Mouse (Mus musculus): Measurements from ENCODE around the gene Ccna2. TPM values are rescaled to one million over a fixed set of nuclear protein-coding genes. Genes with fewer than 3 reads are reported as not detected.

The Ccna2 gene
- polyA plus RNA-seq (2012; rRNA removed) (106 and 112 TPM in 2 replicates), polyA plus RNA-seq (2014; fragmentation: Nextera tagmentation; extraction: Ambion mirVana) (156 and 170 TPM in 2 replicates)

DNA sequence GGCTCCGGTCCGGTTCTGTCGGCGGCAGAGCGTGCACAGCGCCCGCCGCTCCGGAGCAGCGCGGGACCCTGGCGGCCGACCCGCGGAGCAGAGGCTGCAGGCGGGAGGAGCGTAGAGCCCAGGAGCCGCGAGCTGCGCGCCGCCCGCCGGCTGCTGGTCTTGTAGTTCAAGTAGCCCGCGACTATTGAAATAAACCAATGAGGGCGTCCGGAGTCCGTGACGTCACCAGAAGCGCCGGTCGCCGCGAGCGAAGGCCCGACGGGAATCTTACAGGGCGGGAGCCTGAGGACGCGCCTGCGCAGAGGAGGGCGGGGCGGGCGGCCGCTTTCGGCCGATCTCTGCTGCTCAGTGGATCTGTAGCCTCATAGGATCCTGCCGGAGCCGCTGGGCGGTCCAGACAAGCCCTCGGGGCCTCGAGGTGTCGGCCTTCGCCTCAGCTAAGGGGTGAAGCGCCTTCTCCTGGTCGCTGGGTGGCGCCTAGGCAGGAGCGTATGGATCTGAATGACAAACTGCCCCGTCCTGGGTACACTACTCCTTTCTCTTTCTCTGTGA is at the start of gene Ccna2:
Gene Ccna2, minus strand, starts transcription at position 324 of the 552 bp plus-strand sequence.
- ATAC-seq (ENCODE audit: low FRiP score, low read depth) (peak; percentile 99), DNase-seq (ENCODE audit: low spot score) (peak; percentile 98)
- Histone ChIP-seq H3K4me3 (replicated peaks; ENCODE audit: low read length) (peak within 1 kb of the TSS; percentile 88), H3K27ac (replicated peaks; ENCODE audit: low read depth, low read length) (peak within 1 kb of the TSS; percentile 81), H3K9me3 (ENCODE audit: control insufficient read depth, low read length) (no peaks in the 10 kb centered on the region), H3K9ac (ENCODE audit: low read depth, low read length, severe bottlenecking) (peak within 1 kb of the TSS; percentile 80), H3K4me2 (replicated peaks; ENCODE audit: low read depth, low read length, severe bottlenecking) (peak within 1 kb of the TSS; percentile 92), H3K36me3 (ENCODE audit: control insufficient read depth, insufficient read depth, low read length) (peaks cover 30% of the 10 kb centered on the region), H3K4me1 (ENCODE audit: control insufficient read depth, insufficient read depth, low read length) (peaks cover 12% of the 10 kb centered on the region), H3K27me3 (ENCODE audit: control insufficient read depth, insufficient read depth, low read length) (no peaks in the 10 kb centered on the region)
- under 1% methylated on average over 50 of the region's 60 CpGs for WGBS
- TF ChIP-seq POLR2A (IDR thresholded peaks at IDR 0.05; ENCODE audit: borderline replicate concordance, extremely low read depth, insufficient read depth, insufficient read length) = peak; percentile 58; the same call in 1 of the 2 replicates

DNA sequence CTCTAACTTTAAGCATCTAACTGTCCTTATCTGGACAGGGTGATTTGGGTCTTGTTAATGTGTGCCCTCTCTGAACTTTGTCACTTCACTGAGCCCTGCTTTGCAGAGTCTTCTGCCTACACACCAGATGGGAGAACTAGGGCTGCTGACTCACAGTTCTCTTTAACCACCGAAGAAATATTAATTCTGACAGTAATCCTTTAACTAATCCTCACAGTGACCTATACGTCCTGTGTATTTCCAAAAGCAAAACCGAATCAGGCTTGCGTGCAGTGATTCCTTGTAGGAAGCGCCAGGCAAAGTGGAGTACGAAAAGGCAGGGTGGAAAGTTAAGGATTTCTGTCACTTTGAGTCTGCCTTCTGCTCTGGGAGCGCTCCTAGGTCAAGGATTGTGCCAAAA is 46.2 kb upstream of the Ccna2 start:
- Histone ChIP-seq H3K27me3 (ENCODE audit: control insufficient read depth, insufficient read depth, low read length) (no peaks in the 10 kb centered on the region), H3K36me3 (ENCODE audit: control insufficient read depth, insufficient read depth, low read length) (no peaks in the 10 kb centered on the region), H3K4me1 (ENCODE audit: control insufficient read depth, insufficient read depth, low read length) (no peaks in the 10 kb centered on the region), H3K9me3 (ENCODE audit: control insufficient read depth, low read length) (no peaks in the 10 kb centered on the region), H3K9ac (ENCODE audit: low read depth, low read length, severe bottlenecking) (no peak overlapping the region), H3K4me3 (replicated peaks; ENCODE audit: low read length) (no peak overlapping the region), H3K27ac (replicated peaks; ENCODE audit: low read depth, low read length) (no peak overlapping the region), H3K4me2 (replicated peaks; ENCODE audit: low read depth, low read length, severe bottlenecking) (no peak overlapping the region)
- TF ChIP-seq POLR2A (IDR thresholded peaks at IDR 0.05; ENCODE audit: borderline replicate concordance, extremely low read depth, insufficient read depth, insufficient read length) = no peak
- 71% methylated on average over 7 of the region's 7 CpGs for WGBS
- ATAC-seq (ENCODE audit: low FRiP score, low read depth) (no peak), DNase-seq (ENCODE audit: low spot score) (no peak)

DNA sequence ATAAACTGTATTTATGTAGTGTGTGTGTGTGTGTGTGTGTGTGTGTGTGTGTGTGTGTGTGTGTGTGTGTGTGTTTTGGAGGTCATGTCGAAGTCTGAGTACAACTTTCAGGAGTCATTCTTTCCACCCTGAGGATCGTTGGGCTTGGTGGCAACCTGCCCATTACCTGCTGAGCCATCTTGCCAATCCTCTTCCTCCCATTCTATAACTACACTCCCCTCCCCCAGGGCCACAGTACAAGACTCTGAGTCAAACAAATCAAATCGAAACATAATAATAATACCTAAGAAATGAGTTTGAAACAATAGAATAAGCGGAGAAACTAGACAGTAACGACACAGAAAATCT is 41.9 kb upstream of the Ccna2 start:
- peak overlapping the region; percentile 55; the same call in 1 of the 2 replicates for H3K4me2 ChIP-seq (replicated peaks; ENCODE audit: low read depth, low read length, severe bottlenecking)

DNA sequence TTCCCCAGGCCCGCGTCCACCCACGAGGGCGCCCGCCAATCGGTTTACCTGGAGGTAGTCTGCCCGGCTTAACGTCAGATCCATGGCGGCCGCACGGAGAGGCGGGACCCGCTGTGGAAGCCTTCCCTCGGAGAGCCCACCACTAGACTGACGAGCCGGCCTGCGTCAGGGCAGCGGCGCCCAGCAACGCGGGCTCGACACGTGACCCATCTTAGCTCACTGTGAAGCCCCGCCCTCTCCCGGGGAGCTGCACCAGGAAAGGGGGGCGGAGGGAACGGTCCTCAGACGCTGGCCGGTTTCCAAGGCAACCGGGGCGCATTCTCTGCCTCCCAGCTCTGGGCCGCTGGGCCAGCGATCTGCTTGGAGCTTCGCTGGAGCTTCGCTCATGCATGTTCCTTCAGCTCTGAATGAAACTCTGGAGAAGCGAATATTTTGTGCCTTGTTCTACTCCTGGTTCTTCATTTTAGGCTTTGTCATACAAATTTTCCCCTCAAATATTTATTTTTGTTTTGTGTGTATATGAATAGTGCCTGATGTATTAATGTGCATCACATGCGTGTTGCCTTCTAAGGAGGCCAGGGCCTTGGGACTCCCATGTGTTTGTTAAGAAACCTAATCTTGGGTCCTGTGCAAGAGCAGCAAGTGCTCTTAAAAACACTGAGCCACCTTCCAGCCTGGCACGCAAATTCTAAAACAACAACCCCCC is 41.4 kb upstream of the Ccna2 start, which contains the start of gene Bbs7:
Gene Bbs7, minus strand, starts transcription at position 276 of the 706 bp plus-strand sequence.
- 0 out of 2 replicates have a peak, but pooled peaks cover 2% of the 10 kb centered on the region for H3K4me1 ChIP-seq (ENCODE audit: control insufficient read depth, insufficient read depth, low read length)
- H3K4me2 ChIP-seq (replicated peaks; ENCODE audit: low read depth, low read length, severe bottlenecking) = peak within 1 kb of the TSS; percentile 55
- H3K27me3 ChIP-seq (ENCODE audit: control insufficient read depth, insufficient read depth, low read length) = no peaks in the 10 kb centered on the region
- peak; percentile 97 for DNase-seq (ENCODE audit: low spot score)
- peak within 1 kb of the TSS; percentile 74 for H3K4me3 ChIP-seq (replicated peaks; ENCODE audit: low read length)
- 3% methylated on average over 37 of the region's 38 CpGs for WGBS
- no peak within 1 kb of the TSS for H3K27ac ChIP-seq (replicated peaks; ENCODE audit: low read depth, low read length)
- no peaks in the 10 kb centered on the region for H3K36me3 ChIP-seq (ENCODE audit: control insufficient read depth, insufficient read depth, low read length)
- H3K9ac ChIP-seq (ENCODE audit: low read depth, low read length, severe bottlenecking) = peak within 1 kb of the TSS; percentile 78
- TF ChIP-seq POLR2A (IDR thresholded peaks at IDR 0.05; ENCODE audit: borderline replicate concordance, extremely low read depth, insufficient read depth, insufficient read length) = 0 out of 2 replicates have a peak, but pooled peaks have one; percentile 42
- H3K9me3 ChIP-seq (ENCODE audit: control insufficient read depth, low read length) = no peaks in the 10 kb centered on the region
- peak; percentile 99 for ATAC-seq (ENCODE audit: low FRiP score, low read depth)

More for the DNA sequence above, 41.9 kb upstream of the Ccna2 start:
- H3K4me3 ChIP-seq (replicated peaks; ENCODE audit: low read length) = peak overlapping the region; percentile 74; the same call in 1 of the 2 replicates
- H3K9ac ChIP-seq (ENCODE audit: low read depth, low read length, severe bottlenecking) = no peak overlapping the region
- H3K27ac ChIP-seq (replicated peaks; ENCODE audit: low read depth, low read length) = no peak overlapping the region
- H3K36me3 ChIP-seq (ENCODE audit: control insufficient read depth, insufficient read depth, low read length) = no peaks in the 10 kb centered on the region
- 66% methylated on average over 5 of the region's 5 CpGs for WGBS
- DNase-seq (ENCODE audit: low spot score) = no peak
- 0 out of 2 replicates have a peak, but pooled peaks cover 2% of the 10 kb centered on the region for H3K4me1 ChIP-seq (ENCODE audit: control insufficient read depth, insufficient read depth, low read length)
- TF ChIP-seq POLR2A (IDR thresholded peaks at IDR 0.05; ENCODE audit: borderline replicate concordance, extremely low read depth, insufficient read depth, insufficient read length) = no peak
- no peak for ATAC-seq (ENCODE audit: low FRiP score, low read depth)
- no peaks in the 10 kb centered on the region for H3K9me3 ChIP-seq (ENCODE audit: control insufficient read depth, low read length)
- H3K27me3 ChIP-seq (ENCODE audit: control insufficient read depth, insufficient read depth, low read length) = no peaks in the 10 kb centered on the region

DNA sequence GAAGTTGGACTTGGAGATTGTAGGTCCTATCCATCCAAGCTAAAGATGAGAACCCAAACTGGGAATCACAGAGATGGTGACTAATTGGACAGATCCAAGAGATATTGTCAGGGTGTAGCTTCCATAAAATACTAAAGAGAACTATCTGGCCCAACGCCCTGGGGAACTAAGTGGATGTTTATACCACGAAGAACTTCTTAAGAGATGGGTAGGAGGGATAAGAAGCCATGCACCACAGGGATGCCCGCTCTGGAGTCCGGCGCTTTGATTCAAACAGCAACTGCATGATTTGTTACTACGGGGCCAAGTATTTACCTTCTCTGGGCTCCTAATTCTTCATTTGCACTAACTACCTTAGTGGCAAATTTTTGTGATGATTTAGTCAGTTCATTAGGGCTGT is 40.7 kb upstream of the Ccna2 start:
- H3K27ac ChIP-seq (replicated peaks; ENCODE audit: low read depth, low read length) = no peak overlapping the region

More for the DNA sequence above, 40.7 kb upstream of the Ccna2 start:
- 7% methylated on average over 6 of the region's 6 CpGs for WGBS
- H3K4me2 ChIP-seq (replicated peaks; ENCODE audit: low read depth, low read length, severe bottlenecking) = peak overlapping the region; percentile 55
- no peak for TF ChIP-seq POLR2A (IDR thresholded peaks at IDR 0.05; ENCODE audit: borderline replicate concordance, extremely low read depth, insufficient read depth, insufficient read length)
- H3K9ac ChIP-seq (ENCODE audit: low read depth, low read length, severe bottlenecking) = peak overlapping the region; percentile 78
- peak overlapping the region; percentile 74 for H3K4me3 ChIP-seq (replicated peaks; ENCODE audit: low read length)
- DNase-seq (ENCODE audit: low spot score) (peak; percentile 3), ATAC-seq (ENCODE audit: low FRiP score, low read depth) (no peak)
- 0 out of 2 replicates have a peak, but pooled peaks cover 2% of the 10 kb centered on the region for H3K4me1 ChIP-seq (ENCODE audit: control insufficient read depth, insufficient read depth, low read length)
- H3K9me3 ChIP-seq (ENCODE audit: control insufficient read depth, low read length) = no peaks in the 10 kb centered on the region
- no peaks in the 10 kb centered on the region for H3K36me3 ChIP-seq (ENCODE audit: control insufficient read depth, insufficient read depth, low read length)
- no peaks in the 10 kb centered on the region for H3K27me3 ChIP-seq (ENCODE audit: control insufficient read depth, insufficient read depth, low read length)

All from limb, embryonic 14.5 days (tissue).